Mouse (Mus musculus): ENCODE data around the gene Arpc3.

DNA sequence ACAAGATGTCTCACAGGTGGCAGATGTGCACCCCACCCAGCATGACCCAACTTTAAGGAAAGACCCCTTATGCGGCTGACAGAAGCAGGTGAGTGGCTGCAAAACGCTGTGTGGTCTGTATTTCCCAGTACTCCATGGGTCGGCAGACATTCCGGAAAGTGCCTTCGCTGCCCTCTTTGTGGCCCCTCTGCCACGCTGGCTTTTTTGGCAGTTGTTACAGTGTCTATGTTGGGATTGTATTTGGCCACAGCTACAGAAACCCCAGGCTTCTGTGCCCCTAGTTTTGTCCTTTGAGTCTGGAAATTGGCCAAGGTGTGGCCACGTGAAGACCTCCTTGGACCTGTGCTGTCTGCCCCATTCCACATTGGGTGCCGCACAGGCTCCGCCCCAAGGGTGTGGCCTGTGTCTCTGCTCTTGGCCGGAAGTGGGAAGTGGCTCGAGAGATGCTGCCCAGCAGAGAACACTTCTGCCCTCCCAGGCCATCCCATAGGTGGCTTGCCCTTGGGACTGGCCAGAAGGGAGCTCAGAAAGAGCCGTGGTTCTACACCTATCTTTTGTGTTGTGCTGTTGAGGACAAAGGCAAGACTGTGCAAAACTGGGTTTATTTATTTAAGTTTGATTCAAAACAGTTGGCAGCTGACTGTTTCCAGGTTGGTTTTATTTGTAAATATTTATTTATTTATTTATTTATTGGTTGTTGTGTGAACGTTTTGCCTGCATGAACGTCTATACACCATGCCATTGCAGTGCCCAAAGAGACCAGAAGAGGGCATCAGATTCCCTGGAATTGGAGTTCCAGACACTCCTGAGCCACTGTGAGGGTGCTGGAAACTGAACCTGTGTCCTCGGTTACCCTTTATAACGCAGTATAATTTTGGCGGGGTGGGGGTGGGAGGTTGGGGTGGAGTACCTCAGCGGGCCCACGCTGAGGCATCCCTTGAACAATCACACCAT, 18.3 kb downstream of the Arpc3 start:
- no peak for TF ChIP-seq POLR2A (IDR thresholded peaks at IDR 0.05; ENCODE audit: low read depth, low read length)
- no peak for TF ChIP-seq CTCF (IDR thresholded peaks at IDR 0.05; ENCODE audit: extremely low read depth, insufficient read depth, insufficient read length, insufficient replicate concordance)
